Mouse (Mus musculus): ENCODE results near the gene Tmem108. TPM values are rescaled to one million over a fixed set of nuclear protein-coding genes. Genes with fewer than 3 reads are reported as not detected.

Tmem108 gene
- total RNA-seq, 2 experiments from 2014 or later = not detected

- no peak for ATAC-seq (replicated peaks; ENCODE audit: low FRiP score, poor library complexity, severe bottlenecking)
Observed at GRCm38 (mm10) chr9:103645724-103646123, 115.9 kb downstream of the Tmem108 start.

- no peak for ATAC-seq (replicated peaks; ENCODE audit: low FRiP score, poor library complexity, severe bottlenecking)
Observed at GRCm38 (mm10) chr9:103642300-103642699, 119.3 kb downstream of the Tmem108 start.

GRCm38 (mm10) chr9:103641340-103641739, 120.3 kb downstream of the Tmem108 start:
- no peak for ATAC-seq (replicated peaks; ENCODE audit: low FRiP score, poor library complexity, severe bottlenecking)

GRCm38 (mm10) chr9:103639413-103639812, 122.2 kb downstream of the Tmem108 start:
- ATAC-seq (replicated peaks; ENCODE audit: low FRiP score, poor library complexity, severe bottlenecking) = no peak

- ATAC-seq (replicated peaks; ENCODE audit: low FRiP score, poor library complexity, severe bottlenecking) = no peak
Observed at GRCm38 (mm10) chr9:103637451-103637850, 124.2 kb downstream of the Tmem108 start.

- ATAC-seq (replicated peaks; ENCODE audit: low FRiP score, poor library complexity, severe bottlenecking) = no peak
Observed at GRCm38 (mm10) chr9:103636847-103637246, 124.8 kb downstream of the Tmem108 start.

GRCm38 (mm10) chr9:103628861-103629469, 132.7 kb downstream of the Tmem108 start:
- no peak for ATAC-seq (replicated peaks; ENCODE audit: low FRiP score, poor library complexity, severe bottlenecking)

- ATAC-seq (replicated peaks; ENCODE audit: low FRiP score, poor library complexity, severe bottlenecking) = no peak
Observed at GRCm38 (mm10) chr9:103627404-103627900, 134.2 kb downstream of the Tmem108 start.

- no peak for ATAC-seq (replicated peaks; ENCODE audit: low FRiP score, poor library complexity, severe bottlenecking)
Observed at GRCm38 (mm10) chr9:103626156-103626555, 135.5 kb downstream of the Tmem108 start.

GRCm38 (mm10) chr9:103624649-103625048, 137.0 kb downstream of the Tmem108 start:
- no peak for ATAC-seq (replicated peaks; ENCODE audit: low FRiP score, poor library complexity, severe bottlenecking)

GRCm38 (mm10) chr9:103623560-103624316, 137.9 kb downstream of the Tmem108 start:
- no peak for ATAC-seq (replicated peaks; ENCODE audit: low FRiP score, poor library complexity, severe bottlenecking)

- ATAC-seq (replicated peaks; ENCODE audit: low FRiP score, poor library complexity, severe bottlenecking) = no peak
Observed at GRCm38 (mm10) chr9:103622988-103623387, 138.6 kb downstream of the Tmem108 start.

- ATAC-seq (replicated peaks; ENCODE audit: low FRiP score, poor library complexity, severe bottlenecking) = no peak
Observed at GRCm38 (mm10) chr9:103621870-103622269, 139.8 kb downstream of the Tmem108 start.

- ATAC-seq (replicated peaks; ENCODE audit: low FRiP score, poor library complexity, severe bottlenecking) = no peak
Observed at GRCm38 (mm10) chr9:103620517-103621212, 141.0 kb downstream of the Tmem108 start.

- ATAC-seq (replicated peaks; ENCODE audit: low FRiP score, poor library complexity, severe bottlenecking) = no peak
Observed at GRCm38 (mm10) chr9:103614260-103614659, 147.4 kb downstream of the Tmem108 start.

- ATAC-seq (replicated peaks; ENCODE audit: low FRiP score, poor library complexity, severe bottlenecking) = no peak
Observed at GRCm38 (mm10) chr9:103608161-103609058, 153.2 kb downstream of the Tmem108 start.

GRCm38 (mm10) chr9:103606056-103606455, 155.6 kb downstream of the Tmem108 start:
- ATAC-seq (replicated peaks; ENCODE audit: low FRiP score, poor library complexity, severe bottlenecking) = no peak

GRCm38 (mm10) chr9:103603792-103604191, 157.8 kb downstream of the Tmem108 start:
- no peak for ATAC-seq (replicated peaks; ENCODE audit: low FRiP score, poor library complexity, severe bottlenecking)

- no peak for ATAC-seq (replicated peaks; ENCODE audit: low FRiP score, poor library complexity, severe bottlenecking)
Observed at GRCm38 (mm10) chr9:103601878-103602277, 159.8 kb downstream of the Tmem108 start.

GRCm38 (mm10) chr9:103600834-103601233, 160.8 kb downstream of the Tmem108 start:
- ATAC-seq (replicated peaks; ENCODE audit: low FRiP score, poor library complexity, severe bottlenecking) = no peak
